Mouse (Mus musculus): ENCODE measurements at regions not wholly inside any gene's neighbourhood (a gene's known extent, or its start where the extent isn't known, plus 50 kb on each side); places are given as distances from the start of the nearest gene placed in this dataset.

GRCm38 (mm10) chr7:90043526-90043925 lies 62.7 kb upstream of the Eed start:
- no peak for DNase-seq (ENCODE audit: extremely low read depth)
- Histone ChIP-seq H3K36me3 (replicated peaks in 1 of 2; ENCODE audit: control insufficient read depth in 1 of 2, insufficient read depth in 1 of 2, low read length in 1 of 2) (no peaks in the 10 kb centered on the region), H3K4me1 (ENCODE audit: control insufficient read depth in 1 of 2, insufficient read depth in 2 of 2) (peaks cover 5 to 27% of the 10 kb centered on the region in 2 experiments), H3K4me2 (ENCODE audit: insufficient read depth, low read depth, poor library complexity, severe bottlenecking) (no peak overlapping the region), H3K4me3 (replicated peaks in 1 of 3; ENCODE audit: low read depth in 2 of 3, low read length in 2 of 3, poor library complexity in 1 of 3) (no peak overlapping the region), H3K79me2 (replicated peaks; ENCODE audit: control insufficient read depth, extremely low read depth, insufficient read depth, poor library complexity, severe bottlenecking) (no peaks in the 10 kb centered on the region), H3K27me3 (replicated peaks) (no peaks in the 10 kb centered on the region), H3K27ac (ENCODE audit: insufficient read depth, low read depth) (no peak overlapping the region), H3K9ac (ENCODE audit: insufficient read depth, low read depth) (no peak overlapping the region), H3K9me3 (replicated peaks; ENCODE audit: low read length) (no peaks in the 10 kb centered on the region)
- TF ChIP-seq USF2 (conservative IDR thresholded peaks at IDR 0.05; ENCODE audit: low read depth, low read length) (no peak), MYC (IDR thresholded peaks at IDR 0.05; ENCODE audit: low read depth, low read length) (no peak), MAZ (IDR thresholded peaks at IDR 0.05; ENCODE audit: low read depth, low read length) (no peak), MAX (IDR thresholded peaks at IDR 0.05; ENCODE audit: low read length) (no peak), TCF12 (IDR thresholded peaks at IDR 0.05; ENCODE audit: low read depth, low read length) (no peak), ETS1 (conservative IDR thresholded peaks at IDR 0.05; ENCODE audit: low read depth, low read length) (no peak), NRF1 (IDR thresholded peaks at IDR 0.05; ENCODE audit: low read depth, low read length) (no peak), MEF2A (IDR thresholded peaks at IDR 0.05; ENCODE audit: borderline replicate concordance, low read depth, low read length) (no peak), GABPA (IDR thresholded peaks at IDR 0.05; ENCODE audit: insufficient replicate concordance, low read depth, low read length) (no peak), ELF1 (IDR thresholded peaks at IDR 0.05; ENCODE audit: low read depth, low read length) (no peak), EP300 (IDR thresholded peaks at IDR 0.05; ENCODE audit: low read length) (no peak), NELFE (IDR thresholded peaks at IDR 0.05; ENCODE audit: low read depth, low read length) (no peak), POLR2A (IDR thresholded peaks at IDR 0.05; ENCODE audit: low read depth, low read length) (no peak), JUN (IDR thresholded peaks at IDR 0.05; ENCODE audit: insufficient read depth, low read depth, low read length) (no peak), MXI1 (IDR thresholded peaks at IDR 0.05; ENCODE audit: low read depth, low read length) (no peak), ZMIZ1 (IDR thresholded peaks at IDR 0.05; ENCODE audit: low read depth, low read length) (no peak), ZNF384 (IDR thresholded peaks at IDR 0.05; ENCODE audit: low read depth, low read length) (no peak), UBTF (IDR thresholded peaks at IDR 0.05; ENCODE audit: low read depth, low read length) (no peak), ZKSCAN1 (IDR thresholded peaks at IDR 0.05; ENCODE audit: borderline replicate concordance, low read depth, low read length) (no peak)
- dilution Hi-C loops (cut with MboI; ENCODE audit: extremely low pct_ligation_motif_present, extremely low pct_unique_long_range_greater_than_20kb, low sequenced_read_pairs), result no loop called here
- in situ Hi-C loops (cut with MboI; ENCODE audit: low pct_ligation_motif_present, low pct_unique_long_range_greater_than_20kb, low sequenced_read_pairs), result no loop called here

GRCm38 (mm10) chr7:90044100-90044698 lies 63.4 kb upstream of the Eed start:
- Histone ChIP-seq H3K4me1 (ENCODE audit: control insufficient read depth in 1 of 2, insufficient read depth in 2 of 2) (peaks cover 5 to 31% of the 10 kb centered on the region in 2 experiments), H3K79me2 (replicated peaks; ENCODE audit: control insufficient read depth, extremely low read depth, insufficient read depth, poor library complexity, severe bottlenecking) (no peaks in the 10 kb centered on the region), H3K27ac (ENCODE audit: insufficient read depth, low read depth) (no peak overlapping the region), H3K9ac (ENCODE audit: insufficient read depth, low read depth) (no peak overlapping the region), H3K4me2 (ENCODE audit: insufficient read depth, low read depth, poor library complexity, severe bottlenecking) (no peak overlapping the region), H3K4me3 (replicated peaks in 1 of 3; ENCODE audit: low read depth in 2 of 3, low read length in 2 of 3, poor library complexity in 1 of 3) (no peak overlapping the region), H3K27me3 (replicated peaks) (no peaks in the 10 kb centered on the region), H3K9me3 (replicated peaks; ENCODE audit: low read length) (no peaks in the 10 kb centered on the region), H3K36me3 (replicated peaks in 1 of 2; ENCODE audit: control insufficient read depth in 1 of 2, insufficient read depth in 1 of 2, low read length in 1 of 2) (no peaks in the 10 kb centered on the region)
- dilution Hi-C loops (cut with MboI; ENCODE audit: extremely low pct_ligation_motif_present, extremely low pct_unique_long_range_greater_than_20kb, low sequenced_read_pairs) (no loop called here), in situ Hi-C loops (cut with MboI; ENCODE audit: low pct_ligation_motif_present, low pct_unique_long_range_greater_than_20kb, low sequenced_read_pairs) (no loop called here)
- no peak for DNase-seq (ENCODE audit: extremely low read depth)
- TF ChIP-seq MEF2A (IDR thresholded peaks at IDR 0.05; ENCODE audit: borderline replicate concordance, low read depth, low read length) (no peak), ZNF384 (IDR thresholded peaks at IDR 0.05; ENCODE audit: low read depth, low read length) (no peak), USF1 (IDR thresholded peaks at IDR 0.05; ENCODE audit: low read depth, low read length) (no peak), ELF1 (IDR thresholded peaks at IDR 0.05; ENCODE audit: low read depth, low read length) (no peak), CHD2 (IDR thresholded peaks at IDR 0.05; ENCODE audit: low read length) (no peak), UBTF (IDR thresholded peaks at IDR 0.05; ENCODE audit: low read depth, low read length) (no peak), BHLHE40 (IDR thresholded peaks at IDR 0.05; ENCODE audit: low read depth, low read length) (no peak), TBP (conservative IDR thresholded peaks at IDR 0.05; ENCODE audit: low read depth, low read length) (no peak), SIN3A (IDR thresholded peaks at IDR 0.05; ENCODE audit: low read length) (no peak), MAX (IDR thresholded peaks at IDR 0.05; ENCODE audit: low read length) (no peak)

Measured in CH12.LX (cell line).